Mouse (Mus musculus) brain, adult 2 months (tissue): ENCODE data around the gene M1ap.

Experiments used
- DNase-seq: peaks from one replicate; pipeline ENCODE4 v3.0.0; 2011; ENCODE audit warnings: low read depth, low spot score

M1ap gene

DNA sequence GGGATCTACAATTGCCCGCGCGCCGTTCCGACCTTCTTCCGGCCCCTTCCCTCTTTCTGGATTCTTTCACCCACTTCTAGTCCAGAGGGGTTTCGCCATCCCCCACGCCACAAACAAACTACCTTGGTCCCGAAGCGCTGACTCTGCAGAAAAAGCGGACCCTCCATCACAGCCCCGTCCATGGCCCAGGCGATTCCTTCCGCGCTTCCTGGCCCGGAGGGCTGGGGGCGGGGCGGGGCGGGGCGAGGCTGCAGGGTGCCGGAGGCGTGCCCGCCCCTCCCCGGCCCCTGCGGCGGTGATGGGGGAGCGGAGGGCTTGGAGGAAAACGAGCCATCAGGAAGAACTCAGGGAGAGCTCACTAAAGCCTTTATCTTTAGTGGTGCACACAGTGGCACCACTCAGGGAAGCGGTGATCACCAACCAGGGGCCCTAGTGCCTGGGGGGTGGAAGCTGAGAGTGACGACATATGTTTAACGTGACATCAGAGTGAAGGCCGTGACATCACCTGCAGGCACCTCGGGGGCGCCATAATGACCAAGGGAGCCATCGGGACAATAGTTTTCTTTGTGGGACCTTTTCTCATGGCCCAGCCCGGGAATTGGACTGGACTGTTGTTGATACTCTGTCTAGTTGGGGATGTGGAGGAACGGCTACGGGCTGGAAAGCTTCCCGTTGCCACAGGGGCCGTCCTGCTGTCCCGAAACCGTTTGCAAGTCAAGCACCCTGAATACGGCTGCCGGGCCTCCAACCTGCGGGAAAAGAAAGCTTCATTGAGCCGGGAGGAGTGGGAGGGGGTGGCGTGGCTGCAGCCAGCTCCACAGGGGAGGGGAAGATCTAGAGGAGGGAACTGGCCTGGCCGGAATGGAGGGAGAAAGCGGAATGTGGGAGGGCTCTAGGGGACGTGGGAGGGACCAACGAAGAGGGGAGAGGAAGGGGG is 86.8 kb downstream of the M1ap start, which contains the start of the genes Dok1 and Loxl3:
Dok1 (minus strand) TSS at position 223 of the 937 bp plus-strand sequence.
Loxl3 (plus strand) TSS at position 925 of the 937 bp plus-strand sequence.
- peak; percentile 45 for DNase-seq

DNA sequence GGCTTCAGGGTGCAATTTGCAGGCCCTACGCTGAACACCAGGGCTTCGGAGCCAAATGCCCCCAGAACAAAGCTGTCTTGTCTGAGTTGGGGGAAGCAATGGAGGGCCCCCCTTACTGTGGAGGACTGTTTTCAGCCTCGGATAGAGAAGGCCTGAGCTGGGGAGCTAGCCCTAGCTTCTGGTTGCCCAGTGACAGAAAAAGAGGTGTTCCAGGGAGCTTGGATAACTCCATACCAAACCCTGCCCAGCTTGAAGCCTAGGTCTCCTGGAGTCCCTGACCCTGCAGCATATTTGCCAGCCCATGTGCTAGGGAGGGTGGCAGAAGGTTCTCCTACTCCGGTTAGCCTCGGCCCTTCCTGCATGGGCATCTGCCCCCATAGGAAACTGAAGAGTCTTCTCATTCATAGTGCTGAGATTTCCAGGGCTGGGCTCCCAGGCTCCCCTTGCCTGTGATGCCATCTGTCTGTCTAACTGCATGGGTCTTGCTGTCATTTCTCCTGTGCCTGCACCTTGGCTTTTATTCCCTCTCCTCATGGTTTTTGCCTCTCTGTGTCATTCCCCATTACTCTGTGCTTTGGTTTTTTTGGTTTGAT is 87.9 kb downstream of the M1ap start:
- DNase-seq, result no peak

DNA sequence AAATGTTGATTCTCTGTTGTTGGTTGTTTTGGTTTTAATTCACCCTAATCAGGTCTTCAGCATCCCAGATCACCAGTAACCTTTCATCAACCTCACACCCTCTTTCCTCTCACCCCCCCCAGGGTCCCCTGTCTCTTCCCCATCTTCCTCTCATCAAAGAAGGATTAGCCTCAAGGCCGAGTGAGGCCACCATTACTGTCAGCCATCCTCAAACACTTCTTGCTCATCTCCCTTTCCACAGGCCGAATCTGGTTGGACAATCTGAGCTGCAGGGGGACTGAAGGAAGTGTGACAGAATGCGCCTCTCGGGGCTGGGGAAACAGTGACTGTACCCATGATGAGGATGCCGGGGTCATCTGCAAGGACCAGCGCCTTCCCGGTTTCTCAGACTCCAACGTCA is 90.5 kb downstream of the M1ap start:
- DNase-seq, result no peak

DNA sequence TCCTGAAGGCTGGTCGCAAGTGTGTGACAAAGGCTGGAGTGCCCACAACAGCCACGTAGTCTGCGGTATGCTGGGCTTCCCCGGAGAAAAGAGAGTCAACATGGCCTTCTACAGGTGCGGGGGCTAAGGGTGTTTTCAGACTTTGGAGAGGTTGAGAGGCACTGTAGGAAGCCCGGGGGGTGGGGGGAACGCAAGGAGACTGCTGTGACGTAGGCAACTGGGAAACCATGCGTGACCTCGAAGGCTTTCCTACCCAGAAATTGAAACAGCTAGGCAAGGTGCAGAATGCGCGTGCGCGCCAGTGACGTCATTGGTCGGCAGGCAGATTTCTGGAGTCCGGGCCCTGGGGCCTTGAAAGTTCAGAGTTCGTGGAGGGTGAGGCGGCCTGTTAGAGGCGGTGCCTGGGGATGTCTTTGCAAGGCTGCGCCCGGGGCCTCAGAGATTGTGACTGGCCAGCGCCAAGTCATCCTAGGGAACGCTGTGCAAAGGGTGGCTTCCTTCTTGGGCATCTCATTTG is 91.9 kb downstream of the M1ap start:
- peak; percentile 87 for DNase-seq

DNA sequence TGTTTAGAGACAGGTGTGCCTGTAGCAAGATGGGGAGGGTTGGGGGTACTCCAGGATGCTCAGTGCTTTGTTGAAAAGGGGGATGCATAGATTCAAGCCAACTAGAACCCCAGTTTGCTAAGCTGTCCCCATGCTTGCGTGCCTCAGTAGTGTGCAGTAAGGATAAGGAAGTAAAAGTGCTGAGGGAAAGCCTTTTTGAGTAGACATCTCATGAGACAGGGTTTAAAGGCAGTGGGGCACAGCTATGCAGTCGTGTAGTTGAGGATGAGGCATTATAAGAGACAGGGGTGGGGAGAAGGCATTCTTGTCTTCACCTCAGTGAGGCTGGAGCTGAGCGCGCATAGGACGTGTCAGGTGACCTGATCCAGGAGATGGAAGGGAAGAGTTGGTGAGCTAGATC is 93.9 kb downstream of the M1ap start:
- no peak for DNase-seq

DNA sequence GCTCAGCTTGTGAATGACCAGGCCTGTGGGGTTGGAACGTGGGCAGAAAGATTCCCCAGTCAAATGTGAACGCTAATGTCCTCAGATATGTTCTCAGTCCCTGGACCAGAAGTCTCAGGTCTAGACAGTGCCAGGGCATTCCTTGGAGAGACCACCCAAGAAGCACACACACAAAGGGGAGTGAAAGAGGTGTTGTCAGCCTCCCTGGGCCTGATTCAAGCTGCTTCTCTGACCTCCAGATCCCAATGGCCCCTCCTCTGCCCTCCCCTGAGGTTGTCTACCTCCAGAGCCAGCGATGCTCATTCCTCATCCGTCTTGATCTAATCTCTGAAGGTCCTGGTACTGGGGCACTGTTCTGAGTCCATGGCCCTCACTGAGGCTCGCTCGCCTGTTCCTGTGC is 96.9 kb downstream of the M1ap start:
- no peak for DNase-seq

DNA sequence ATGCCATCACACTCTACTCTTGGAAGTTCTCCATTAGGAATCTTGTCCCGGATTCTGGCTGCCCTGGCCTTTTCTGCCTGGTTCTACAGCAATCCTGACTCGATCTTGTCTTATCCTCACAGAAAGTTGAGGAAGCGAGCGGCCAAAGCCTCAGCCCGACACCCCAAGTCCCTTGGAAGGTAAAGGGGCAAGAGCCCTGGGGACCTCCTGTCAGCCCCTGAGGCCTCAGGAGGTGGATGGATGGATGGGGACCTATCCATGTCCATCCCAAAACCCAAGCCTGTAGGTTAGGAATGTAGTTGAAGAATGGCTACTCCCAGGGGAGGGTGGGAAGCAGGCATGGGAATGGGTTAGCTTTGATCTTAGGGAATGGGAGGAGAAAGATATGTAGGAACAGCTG is 97.3 kb downstream of the M1ap start:
- no peak for DNase-seq

GRCm38 (mm10) chr6:83044742-83045141 is 98.0 kb downstream of the M1ap start:
- peak; percentile 22 for DNase-seq

- no peak for DNase-seq
Observed at GRCm38 (mm10) chr6:83049367-83049766, 102.7 kb downstream of the M1ap start.

DNA sequence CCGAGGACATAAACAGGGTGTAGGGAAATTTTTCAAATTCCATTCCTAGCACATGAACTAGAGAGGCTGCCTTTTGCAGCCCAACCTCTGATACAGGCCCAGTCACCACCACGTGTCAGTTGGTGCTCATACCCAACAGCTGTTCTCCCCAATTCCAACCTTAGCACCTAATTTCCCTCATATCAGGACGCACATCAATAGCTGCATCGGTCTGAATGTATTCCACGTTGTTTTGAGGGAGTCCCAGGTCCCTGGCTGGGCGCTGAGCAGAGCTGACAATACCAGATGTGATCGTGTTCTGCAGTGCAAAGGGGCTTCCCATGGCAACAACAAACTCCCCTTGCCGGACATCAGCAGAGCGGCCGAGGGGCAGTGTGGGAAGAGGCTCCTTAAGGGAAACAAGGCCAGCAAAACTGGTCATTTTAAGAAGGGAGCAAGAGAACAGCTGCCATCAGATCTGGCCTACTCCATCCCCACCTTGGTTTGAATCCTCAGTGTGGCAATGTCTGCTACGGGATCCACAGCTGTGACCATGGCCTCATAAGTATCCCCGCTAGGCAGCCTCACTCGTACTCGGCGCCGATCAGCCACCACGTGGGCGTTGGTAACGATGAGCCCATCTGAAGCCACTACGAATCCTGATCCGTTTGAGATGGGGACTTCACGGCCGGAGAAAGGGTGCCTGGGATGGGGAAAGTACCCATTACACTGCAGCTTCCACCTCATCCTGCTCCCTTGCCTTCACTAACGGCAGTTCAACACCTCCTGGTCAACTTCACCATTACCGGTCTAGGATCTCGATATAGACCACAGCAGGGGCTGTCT is 106.6 kb downstream of the M1ap start:
- DNase-seq, result peak; percentile 63

DNA sequence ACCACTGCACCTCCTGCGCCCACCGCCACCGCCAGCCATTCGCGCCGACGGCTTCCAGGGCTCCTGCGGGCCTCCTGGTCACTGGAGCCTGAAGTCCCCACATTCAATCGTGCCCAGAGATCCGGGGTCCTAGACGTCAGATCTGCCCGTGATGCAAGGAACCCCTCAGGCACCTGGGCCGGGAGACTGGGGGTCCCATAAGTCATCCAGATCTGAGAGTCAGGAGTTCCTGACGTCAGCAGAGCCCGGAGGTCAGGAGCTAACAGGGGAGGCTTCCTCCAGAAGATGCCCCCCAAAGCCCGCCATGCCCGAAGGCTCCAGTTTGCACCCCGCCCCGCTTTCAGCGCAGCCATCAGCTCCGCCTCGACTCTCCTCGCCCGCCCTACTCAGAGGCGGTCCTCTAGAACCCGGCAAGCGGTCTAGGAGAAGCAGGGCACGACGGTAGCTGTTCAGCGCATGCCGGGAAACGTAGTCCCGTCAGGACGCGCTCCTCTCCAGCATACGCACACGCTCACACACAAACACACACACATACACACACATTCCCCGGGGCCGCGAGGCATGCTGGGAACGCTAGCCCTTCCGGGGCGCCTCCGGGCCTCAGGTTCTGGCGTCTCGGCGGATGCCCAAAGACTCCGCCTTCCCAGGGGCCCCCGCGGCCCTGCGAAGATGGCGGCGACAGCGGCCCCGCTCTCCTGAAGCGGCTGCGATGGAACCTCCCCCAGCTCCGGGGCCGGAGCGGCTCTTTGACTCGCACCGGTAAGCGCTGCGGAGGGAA is 107.6 kb downstream of the M1ap start, which contains the start of gene Aup1:
Aup1 (plus strand) TSS at position 448 of the 778 bp plus-strand sequence.
- DNase-seq, result peak; percentile 100

DNA sequence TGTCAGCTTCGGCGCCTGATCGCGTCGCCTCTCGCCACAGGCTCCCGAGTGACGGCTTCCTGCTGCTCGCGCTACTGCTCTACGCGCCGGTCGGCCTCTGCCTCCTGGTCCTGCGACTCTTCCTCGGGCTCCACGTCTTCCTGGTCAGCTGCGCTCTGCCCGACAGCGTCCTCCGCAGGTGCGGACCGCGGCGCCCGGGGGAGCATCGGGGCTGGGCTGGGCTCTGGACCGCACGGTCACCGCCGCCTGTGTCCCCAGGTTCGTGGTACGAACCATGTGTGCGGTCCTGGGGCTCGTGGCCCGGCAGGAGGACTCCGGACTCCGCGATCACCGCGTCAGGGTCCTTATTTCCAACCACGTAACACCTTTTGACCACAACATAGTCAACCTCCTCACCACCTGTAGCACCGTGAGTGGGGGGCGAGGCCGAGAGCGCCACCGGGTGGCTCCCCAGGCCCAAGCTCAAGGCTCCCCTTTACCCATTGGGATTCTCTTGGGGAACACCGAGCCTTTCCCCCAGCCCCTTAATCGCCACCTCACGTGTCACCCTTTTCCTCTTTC is 108.2 kb downstream of the M1ap start, which contains the start of gene Htra2:
Htra2 (minus strand) TSS at position 403 of the 561 bp plus-strand sequence.
- DNase-seq, result peak; percentile 24

- peak; percentile 78 for DNase-seq
Observed at GRCm38 (mm10) chr6:83057790-83058189, 111.1 kb downstream of the M1ap start, which contains the start of gene Dqx1. Dqx1 (plus strand) TSS chr6:83057844.

GRCm38 (mm10) chr6:83058725-83059124 is 112.0 kb downstream of the M1ap start:
- DNase-seq, result no peak

- no peak for DNase-seq
Observed at GRCm38 (mm10) chr6:83065995-83066394, 119.3 kb downstream of the M1ap start.

GRCm38 (mm10) chr6:83066441-83066840 is 119.7 kb downstream of the M1ap start:
- no peak for DNase-seq

GRCm38 (mm10) chr6:83068221-83068620 is 121.5 kb downstream of the M1ap start:
- no peak for DNase-seq

- DNase-seq, result no peak
Observed at GRCm38 (mm10) chr6:83068706-83069487, 122.2 kb downstream of the M1ap start.

- DNase-seq, result no peak
Observed at GRCm38 (mm10) chr6:83069488-83070246, 123.0 kb downstream of the M1ap start.
